Mouse (Mus musculus) kidney, adult 2 months (tissue): ENCODE results near the gene Krtap20-2. TPM values are rescaled to one million over a fixed set of nuclear protein-coding genes. Genes with fewer than 3 reads are reported as not detected.
"Not testable (repeated sequence)": the region's sequence is repeated elsewhere in the genome, so short reads cannot be mapped to it uniquely, and the experiment has no call there.

Source experiments
- DNase-seq: peaks from one replicate; pipeline ENCODE4 v3.0.0; 2021
- H3K27ac ChIP-seq: fragments of 200-500 bp; 2 replicates; pipeline ENCODE4 v1.5.1; 2012; ENCODE audit warnings: low read depth, low read length, control low read depth, inconsistent platforms; ENCODE audit not compliant: insufficient read depth
- H3K27me3 ChIP-seq: fragments of 200-500 bp; replicated peaks from 2 replicates; pipeline ENCODE4 v1.6.1; 2012; ENCODE audit warnings: mild to moderate bottlenecking, moderate library complexity, low read length, inconsistent platforms; ENCODE audit not compliant: control insufficient read depth, insufficient read depth
- H3K36me3 ChIP-seq: fragments of 200-500 bp; 2 replicates; pipeline ENCODE4 v1.6.1; 2012; ENCODE audit warnings: mild to moderate bottlenecking, moderate library complexity, low read length, inconsistent platforms; ENCODE audit not compliant: control insufficient read depth, insufficient read depth
- H3K4me1 ChIP-seq: fragments of 200-500 bp; 2 replicates; pipeline ENCODE4 v1.6.1; 2011; ENCODE audit warnings: low read length; ENCODE audit not compliant: control insufficient read depth, insufficient read depth
- H3K4me3 ChIP-seq: fragments of 200-500 bp; 2 replicates; pipeline ENCODE4 v1.5.1; 2011; ENCODE audit warnings: mild to moderate bottlenecking, low read depth, low read length, control low read depth; ENCODE audit not compliant: insufficient read depth
- CTCF ChIP-seq: fragments of 200-500 bp; conservative IDR thresholded peaks from 2 replicates; pipeline ENCODE4 v1.5.1; 2011; ENCODE audit warnings: low read depth, mild to moderate bottlenecking, control low read depth, low read length, moderate library complexity, mixed read lengths; ENCODE audit not compliant: insufficient read depth, insufficient read length
- POLR2A ChIP-seq: fragments of 200-500 bp; IDR thresholded peaks from one replicate; pipeline ENCODE4 v1.6.1; 2011; ENCODE audit warnings: low read depth, low read length, control low read depth
- WGBS: fragments of 180-500 bp; shearing (Covaris S2); methylation state at CpG from one replicate; pipeline ENCODE4 v1.1.7; 2018; 5-methylcytosine and 5-hydroxymethylcytosine counted together
- polyA plus RNA-seq: library from polyadenylated mRNA; depleted of rRNA; stranded (reverse); fragments of >200 nt; gene quantifications from 2 replicates; pipeline ENCODE4 v1.2.3, GENCODE M21; 2012; rRNA removed

Gene Krtap20-2
- polyA plus RNA-seq = not detected in 2 replicates

DNA sequence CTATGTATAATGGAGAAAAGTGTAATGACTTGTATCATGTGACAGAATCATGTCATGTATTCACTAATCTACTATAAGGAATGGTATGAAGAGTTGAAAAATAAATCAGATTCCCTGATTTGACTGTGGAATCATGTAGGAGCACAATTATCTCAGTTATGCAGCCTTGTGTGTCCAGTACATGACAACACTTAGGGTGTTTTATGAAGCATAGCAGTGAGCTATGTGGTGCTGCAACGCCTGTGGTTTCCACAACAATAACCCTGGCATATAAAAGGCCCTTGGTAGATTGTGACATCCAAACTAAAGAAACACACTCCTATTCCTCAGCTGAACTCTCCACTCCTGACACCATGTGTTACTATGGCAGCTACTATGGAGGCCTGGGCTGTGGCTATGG, at the start of gene Krtap20-2:
Krtap20-2 (plus strand) TSS at position 301 of the 400 bp plus-strand sequence.
- DNase-seq = no peak
- Histone ChIP-seq H3K27ac (no peak within 1 kb of the TSS), H3K36me3 (no peaks in the 10 kb centered on the region), H3K27me3 (no peaks in the 10 kb centered on the region), H3K4me1 (no peaks in the 10 kb centered on the region), H3K4me3 (no peak within 1 kb of the TSS)
- WGBS = 23% methylated on average over 1 of the region's 1 CpGs
- TF ChIP-seq POLR2A (no peak), CTCF (no peak)

DNA sequence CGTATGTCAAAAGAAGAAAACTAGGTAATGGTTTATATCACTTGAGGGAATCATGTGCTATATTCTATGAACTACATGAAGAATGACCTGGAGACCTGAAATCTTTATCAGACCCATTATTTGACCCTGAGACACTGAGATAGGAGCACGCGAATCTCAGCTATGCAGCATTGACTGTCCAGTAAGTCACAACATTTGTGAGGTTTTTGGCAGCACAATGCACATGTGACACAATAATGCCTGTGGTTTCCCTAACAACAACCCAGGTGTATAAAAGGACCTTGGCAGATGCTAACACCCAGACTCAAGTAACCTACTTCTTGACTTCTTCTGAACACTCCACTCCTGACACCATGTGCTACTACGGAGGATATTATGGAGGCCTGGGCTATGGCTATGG, 48.0 kb upstream of the Krtap20-2 start, which contains the start of gene Gm9789:
Gm9789 (plus strand) TSS at position 301 of the 400 bp plus-strand sequence.
- H3K27me3 ChIP-seq = no peaks in the 10 kb centered on the region
- no peaks in the 10 kb centered on the region for H3K36me3 ChIP-seq
- H3K4me3 ChIP-seq = no peak within 1 kb of the TSS
- no peak for DNase-seq
- 85% methylated on average over 4 of the region's 4 CpGs for WGBS
- no peaks in the 10 kb centered on the region for H3K4me1 ChIP-seq
- no peak within 1 kb of the TSS for H3K27ac ChIP-seq
- TF ChIP-seq CTCF (no peak), POLR2A (no peak)

GRCm38 (mm10) chr16:89169190-89169589, 36.5 kb upstream of the Krtap20-2 start, which contains the start of gene Gm7735:
Gene Gm7735, plus strand, starts transcription at chr16:89169490.
- not testable (repeated sequence) for H3K27me3 ChIP-seq, H3K36me3 ChIP-seq, H3K4me3 ChIP-seq, H3K27ac ChIP-seq, DNase-seq, H3K4me1 ChIP-seq

GRCm38 (mm10) chr16:89174435-89174834, 31.2 kb upstream of the Krtap20-2 start, which contains the start of gene 1110057P08Rik:
Gene 1110057P08Rik, plus strand, starts transcription at chr16:89174735.
- no peaks in the 10 kb centered on the region for H3K27me3 ChIP-seq
- 77% methylated on average over 2 of the region's 2 CpGs for WGBS
- no peak within 1 kb of the TSS for H3K4me3 ChIP-seq
- TF ChIP-seq CTCF = no peak
- TF ChIP-seq POLR2A = no peak
- H3K4me1 ChIP-seq = no peaks in the 10 kb centered on the region
- no peak within 1 kb of the TSS for H3K27ac ChIP-seq
- DNase-seq = no peak
- no peaks in the 10 kb centered on the region for H3K36me3 ChIP-seq

- TF ChIP-seq CTCF = no peak
- TF ChIP-seq POLR2A = no peak
- WGBS = 69% methylated on average over 4 of the region's 4 CpGs
Measured at GRCm38 (mm10) chr16:89188621-89189020, 17.0 kb upstream of the Krtap20-2 start.

More at GRCm38 (mm10) chr16:89188621-89189020, 17.0 kb upstream of the Krtap20-2 start:
- Histone ChIP-seq H3K27ac (no peak overlapping the region), H3K4me1 (no peaks in the 10 kb centered on the region), H3K4me3 (no peak overlapping the region), H3K27me3 (no peaks in the 10 kb centered on the region), H3K36me3 (no peaks in the 10 kb centered on the region)
- no peak for DNase-seq

Other genes starting within 250 kb of the Krtap20-2 start
- not detected in 2 replicates for gene Krtap16-3, start 243.0 kb upstream of the Krtap20-2 start, polyA plus RNA-seq
- gene Krtap22-2, start 195.1 kb upstream of the Krtap20-2 start, polyA plus RNA-seq = not detected in 2 replicates
- not detected in 2 replicates for gene Gm10229, start 190.6 kb upstream of the Krtap20-2 start, polyA plus RNA-seq
- gene Krtap6-1, start 174.2 kb upstream of the Krtap20-2 start, polyA plus RNA-seq = not detected in 2 replicates
- gene Gm10228, start 164.4 kb upstream of the Krtap20-2 start, polyA plus RNA-seq = not detected in 2 replicates
- not detected in 2 replicates for gene Krtap6-5, start 158.0 kb upstream of the Krtap20-2 start, polyA plus RNA-seq
- not detected in 2 replicates for gene 1110025L11Rik, start 141.9 kb upstream of the Krtap20-2 start, polyA plus RNA-seq
- not detected in 2 replicates for gene Krtap6-3, start 121.8 kb upstream of the Krtap20-2 start, polyA plus RNA-seq
- gene Gm6358, start 65.0 kb upstream of the Krtap20-2 start, polyA plus RNA-seq = not detected in 2 replicates
- not detected in 2 replicates for gene Gm10061, start 54.8 kb upstream of the Krtap20-2 start, polyA plus RNA-seq
- gene Gm9789, start 47.9 kb upstream of the Krtap20-2 start, polyA plus RNA-seq = not detected in 2 replicates
- gene Gm7735, start 36.4 kb upstream of the Krtap20-2 start, polyA plus RNA-seq = not detected in 2 replicates
- gene 1110057P08Rik, start 31.1 kb upstream of the Krtap20-2 start, polyA plus RNA-seq = not detected in 2 replicates
- gene Krtap21-1, start 198.0 kb downstream of the Krtap20-2 start, polyA plus RNA-seq = not detected in 2 replicates
- not detected in 2 replicates for gene Krtap6-2, start 214.2 kb downstream of the Krtap20-2 start, polyA plus RNA-seq